Mouse (Mus musculus): ENCODE results near the gene Jmjd7. TPM values are rescaled to one million over a fixed set of nuclear protein-coding genes. Genes with fewer than 3 reads are reported as not detected.

The Jmjd7 gene
- 15.0 and 17.2 TPM in 2 replicates for polyA plus RNA-seq (2015; fragmentation: Nextera tagmentation; extraction: Ambion mirVana)

DNA sequence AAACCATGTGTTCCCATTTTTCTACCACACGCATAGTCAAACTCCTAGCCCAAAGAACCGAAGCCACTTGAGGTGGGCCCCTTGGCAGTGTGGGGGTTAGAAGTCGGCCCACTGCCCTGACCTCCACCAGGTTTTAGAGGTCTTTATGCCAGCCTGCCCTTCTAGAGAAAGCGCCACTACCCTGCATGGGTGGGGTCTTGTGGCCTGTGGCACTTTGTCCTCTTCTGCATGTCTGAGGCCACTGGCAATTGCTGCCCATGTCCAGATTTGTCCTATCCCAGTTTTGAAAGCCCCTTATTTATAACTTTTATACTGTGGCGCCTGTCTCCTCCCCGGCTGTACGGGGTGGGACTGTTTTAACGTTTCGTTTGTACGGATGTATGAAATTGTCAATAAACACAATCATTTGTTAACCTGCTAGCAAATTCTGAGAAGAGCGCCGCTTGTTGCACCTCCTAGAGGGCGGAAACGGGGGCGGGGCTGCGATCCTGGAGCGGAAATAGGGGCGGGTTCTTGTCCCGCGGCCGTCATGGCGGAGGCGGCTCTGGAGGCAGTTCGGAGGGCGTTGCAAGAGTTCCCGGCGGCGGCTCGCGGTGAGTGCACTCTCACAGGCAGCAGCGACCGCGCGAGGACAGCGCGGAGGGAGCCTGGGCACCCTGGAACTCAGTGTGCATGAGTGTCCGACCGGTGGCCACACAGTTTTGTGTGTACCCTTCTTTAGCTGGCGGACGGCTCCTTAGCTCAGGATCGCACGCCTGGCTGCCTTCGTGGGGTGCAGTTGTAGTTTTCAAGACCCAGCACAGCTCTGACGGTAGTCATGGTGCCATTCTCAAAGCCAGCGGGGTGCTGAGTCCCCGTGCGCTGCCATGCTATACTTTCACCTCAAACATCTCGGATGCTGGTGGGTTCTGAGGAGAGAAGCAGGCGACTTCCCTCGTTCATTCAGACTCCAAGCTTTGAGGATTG lies at the start of gene Jmjd7, which contains the start of gene Gm28042:
Gene Jmjd7, plus strand, starts transcription at position 500 of the 966 bp plus-strand sequence.
Gene Gm28042, plus strand, starts transcription at position 510 of the 966 bp plus-strand sequence.
- peak within 1 kb of the TSS; percentile 77 for H3K4me3 ChIP-seq (replicated peaks)
- no peaks in the 10 kb centered on the region for H3K9me3 ChIP-seq
- peaks cover 9% of the 10 kb centered on the region for H3K4me1 ChIP-seq
- peak within 1 kb of the TSS; percentile 72 for H3K4me2 ChIP-seq
- 4% methylated on average over 50 of the region's 50 CpGs for WGBS
- peak; percentile 86 for ATAC-seq (ENCODE audit: insufficient read depth, low FRiP score, low read depth)
- peak within 1 kb of the TSS; percentile 91 for H3K27ac ChIP-seq
- H3K9ac ChIP-seq = peak within 1 kb of the TSS; percentile 83
- H3K27me3 ChIP-seq (replicated peaks) = no peaks in the 10 kb centered on the region
- peaks cover 24% of the 10 kb centered on the region; the same call in 1 of the 2 replicates for H3K36me3 ChIP-seq

GRCm38 (mm10) chr2:119980343-119980986 lies 46.8 kb upstream of the Jmjd7 start:
- 85% methylated on average over 7 of the region's 7 CpGs for WGBS
- H3K27ac ChIP-seq = no peak overlapping the region
- no peak for ATAC-seq (ENCODE audit: insufficient read depth, low FRiP score, low read depth)
- H3K9me3 ChIP-seq = no peaks in the 10 kb centered on the region
- H3K36me3 ChIP-seq = no peaks in the 10 kb centered on the region
- no peak overlapping the region for H3K4me2 ChIP-seq
- H3K4me1 ChIP-seq = no peaks in the 10 kb centered on the region
- no peaks in the 10 kb centered on the region for H3K27me3 ChIP-seq (replicated peaks)
- no peak overlapping the region for H3K9ac ChIP-seq
- H3K4me3 ChIP-seq (replicated peaks) = no peak overlapping the region

GRCm38 (mm10) chr2:119981631-119982030 lies 45.7 kb upstream of the Jmjd7 start:
- H3K4me3 ChIP-seq (replicated peaks) = no peak overlapping the region
- no peak for ATAC-seq (ENCODE audit: insufficient read depth, low FRiP score, low read depth)
- WGBS = 87% methylated on average over 2 of the region's 2 CpGs

GRCm38 (mm10) chr2:119985871-119986270 lies 41.4 kb upstream of the Jmjd7 start:
- no peak for ATAC-seq (ENCODE audit: insufficient read depth, low FRiP score, low read depth)
- H3K4me1 ChIP-seq = no peaks in the 10 kb centered on the region
- WGBS = 73% methylated on average over 8 of the region's 8 CpGs
- H3K27me3 ChIP-seq (replicated peaks) = no peaks in the 10 kb centered on the region
- H3K4me2 ChIP-seq = no peak overlapping the region
- H3K4me3 ChIP-seq (replicated peaks) = no peak overlapping the region
- no peaks in the 10 kb centered on the region for H3K36me3 ChIP-seq
- H3K27ac ChIP-seq = no peak overlapping the region
- H3K9me3 ChIP-seq = no peaks in the 10 kb centered on the region
- H3K9ac ChIP-seq = no peak overlapping the region

More at GRCm38 (mm10) chr2:119981631-119982030, 45.7 kb upstream of the Jmjd7 start:
- Histone ChIP-seq H3K9ac (no peak overlapping the region), H3K36me3 (no peaks in the 10 kb centered on the region), H3K4me1 (no peaks in the 10 kb centered on the region), H3K9me3 (no peaks in the 10 kb centered on the region), H3K27ac (no peak overlapping the region), H3K4me2 (no peak overlapping the region), H3K27me3 (replicated peaks) (no peaks in the 10 kb centered on the region)

- 63% methylated on average over 6 of the region's 6 CpGs for WGBS
- no peak overlapping the region for H3K4me3 ChIP-seq (replicated peaks)
Measured at GRCm38 (mm10) chr2:119986369-119986768, 40.9 kb upstream of the Jmjd7 start.

GRCm38 (mm10) chr2:119987441-119987840 lies 39.8 kb upstream of the Jmjd7 start:
- H3K9me3 ChIP-seq = no peaks in the 10 kb centered on the region
- H3K27me3 ChIP-seq (replicated peaks) = no peaks in the 10 kb centered on the region
- WGBS = 88% methylated on average over 2 of the region's 2 CpGs
- no peak overlapping the region for H3K4me3 ChIP-seq (replicated peaks)
- no peak overlapping the region for H3K27ac ChIP-seq
- ATAC-seq (ENCODE audit: insufficient read depth, low FRiP score, low read depth) = no peak
- no peaks in the 10 kb centered on the region for H3K36me3 ChIP-seq
- no peaks in the 10 kb centered on the region for H3K4me1 ChIP-seq
- H3K9ac ChIP-seq = no peak overlapping the region
- no peak overlapping the region for H3K4me2 ChIP-seq

More at GRCm38 (mm10) chr2:119986369-119986768, 40.9 kb upstream of the Jmjd7 start:
- Histone ChIP-seq H3K4me2 (no peak overlapping the region), H3K27ac (no peak overlapping the region), H3K9ac (no peak overlapping the region), H3K9me3 (no peaks in the 10 kb centered on the region), H3K27me3 (replicated peaks) (no peaks in the 10 kb centered on the region), H3K4me1 (no peaks in the 10 kb centered on the region), H3K36me3 (no peaks in the 10 kb centered on the region)
- ATAC-seq (ENCODE audit: insufficient read depth, low FRiP score, low read depth) = no peak

- no peaks in the 10 kb centered on the region for H3K27me3 ChIP-seq (replicated peaks)
- H3K4me3 ChIP-seq (replicated peaks) = no peak overlapping the region
- H3K36me3 ChIP-seq = no peaks in the 10 kb centered on the region
- no peaks in the 10 kb centered on the region for H3K9me3 ChIP-seq
- 85% methylated on average over 4 of the region's 4 CpGs for WGBS
- ATAC-seq (ENCODE audit: insufficient read depth, low FRiP score, low read depth) = no peak
- no peak overlapping the region for H3K9ac ChIP-seq
- H3K27ac ChIP-seq = no peak overlapping the region
- no peaks in the 10 kb centered on the region for H3K4me1 ChIP-seq
- no peak overlapping the region for H3K4me2 ChIP-seq
Measured at GRCm38 (mm10) chr2:119988952-119989351, 38.3 kb upstream of the Jmjd7 start.

DNA sequence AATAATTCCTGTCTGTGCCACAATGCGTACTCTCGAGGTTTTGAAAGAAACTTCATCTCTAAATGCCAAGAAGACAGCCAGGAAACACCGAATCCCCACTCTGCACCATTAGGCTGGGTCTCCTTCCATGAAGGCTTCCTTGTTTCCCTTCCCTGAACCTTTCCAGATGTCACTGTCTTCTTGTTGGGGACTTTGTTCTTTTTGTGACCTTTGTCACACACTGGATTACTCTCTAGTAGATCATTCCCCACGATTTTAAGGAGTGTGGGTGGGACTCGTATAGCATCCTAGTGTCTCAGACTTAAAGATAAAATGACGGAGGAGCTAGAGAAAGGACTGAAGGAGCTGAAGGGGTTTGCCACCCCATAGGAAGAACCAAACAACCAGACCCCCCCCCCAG lies 36.4 kb upstream of the Jmjd7 start:
- H3K9ac ChIP-seq = no peak overlapping the region
- ATAC-seq (ENCODE audit: insufficient read depth, low FRiP score, low read depth) = no peak

DNA sequence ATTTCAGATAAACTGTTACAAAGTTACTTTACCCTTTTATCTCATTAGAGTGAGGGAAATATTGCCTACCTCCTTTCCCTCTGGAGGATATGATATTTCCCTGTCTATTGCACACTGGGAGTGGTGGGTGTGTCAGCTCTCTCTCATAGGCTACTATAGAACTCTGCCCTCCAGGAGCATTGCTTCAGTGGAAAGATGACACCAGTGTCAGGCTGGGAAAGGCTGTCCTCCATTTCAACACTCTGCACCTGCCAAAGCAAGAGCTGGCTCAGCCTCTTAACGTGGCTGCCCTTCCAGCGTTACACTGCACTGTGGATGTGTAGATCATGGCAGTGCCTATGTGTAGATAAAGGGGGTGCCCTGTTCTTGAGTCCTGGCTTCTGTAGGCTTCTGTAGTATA lies 34.9 kb upstream of the Jmjd7 start:
- ATAC-seq (ENCODE audit: insufficient read depth, low FRiP score, low read depth) = no peak

More for the DNA sequence above, 36.4 kb upstream of the Jmjd7 start:
- Histone ChIP-seq H3K27ac (no peak overlapping the region), H3K36me3 (no peaks in the 10 kb centered on the region), H3K27me3 (replicated peaks) (no peaks in the 10 kb centered on the region), H3K4me2 (no peak overlapping the region), H3K9me3 (no peaks in the 10 kb centered on the region), H3K4me1 (0 out of 2 replicates have a peak, but pooled peaks cover 8% of the 10 kb centered on the region), H3K4me3 (replicated peaks) (no peak overlapping the region)
- 73% methylated on average over 6 of the region's 6 CpGs for WGBS

GRCm38 (mm10) chr2:119993515-119993914 lies 33.8 kb upstream of the Jmjd7 start:
- Histone ChIP-seq H3K36me3 (no peaks in the 10 kb centered on the region), H3K4me3 (replicated peaks) (no peak overlapping the region), H3K27ac (no peak overlapping the region), H3K4me1 (0 out of 2 replicates have a peak, but pooled peaks cover 11% of the 10 kb centered on the region), H3K9me3 (no peaks in the 10 kb centered on the region), H3K27me3 (replicated peaks) (no peaks in the 10 kb centered on the region), H3K4me2 (no peak overlapping the region), H3K9ac (no peak overlapping the region)
- ATAC-seq (ENCODE audit: insufficient read depth, low FRiP score, low read depth) = no peak
- WGBS = 50% methylated on average over 2 of the region's 2 CpGs

More for the DNA sequence above, 34.9 kb upstream of the Jmjd7 start:
- no peaks in the 10 kb centered on the region for H3K9me3 ChIP-seq
- 0 out of 2 replicates have a peak, but pooled peaks cover 11% of the 10 kb centered on the region for H3K4me1 ChIP-seq
- H3K9ac ChIP-seq = no peak overlapping the region
- no peaks in the 10 kb centered on the region for H3K36me3 ChIP-seq
- H3K4me3 ChIP-seq (replicated peaks) = no peak overlapping the region
- WGBS = 65% methylated on average over 2 of the region's 2 CpGs
- no peaks in the 10 kb centered on the region for H3K27me3 ChIP-seq (replicated peaks)
- H3K4me2 ChIP-seq = no peak overlapping the region
- no peak overlapping the region for H3K27ac ChIP-seq

DNA sequence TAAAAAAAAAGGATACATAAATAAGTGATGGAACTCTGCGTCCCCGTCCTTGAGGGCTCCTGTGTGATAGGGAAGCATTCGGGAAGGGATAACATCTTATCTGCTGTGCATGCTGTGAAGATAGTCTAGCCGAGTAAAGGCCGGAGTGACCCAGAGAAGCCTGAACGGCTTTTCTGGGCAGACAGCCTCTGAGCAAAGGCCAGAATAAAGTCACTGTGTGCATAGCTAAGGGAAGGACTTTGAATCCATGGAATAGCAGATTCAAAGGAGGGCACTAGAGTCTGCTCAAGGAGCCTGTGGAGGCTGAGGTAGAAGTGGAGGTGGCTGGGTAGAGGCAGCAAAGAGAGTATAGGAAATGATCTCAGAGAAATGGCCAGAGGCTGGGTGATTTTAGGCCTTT lies 32.4 kb upstream of the Jmjd7 start:
- WGBS = 78% methylated on average over 6 of the region's 6 CpGs
- ATAC-seq (ENCODE audit: insufficient read depth, low FRiP score, low read depth) = no peak
- Histone ChIP-seq H3K36me3 (no peaks in the 10 kb centered on the region), H3K4me2 (no peak overlapping the region), H3K4me1 (0 out of 2 replicates have a peak, but pooled peaks cover 11% of the 10 kb centered on the region), H3K27ac (peak overlapping the region; percentile 83), H3K27me3 (replicated peaks) (no peaks in the 10 kb centered on the region), H3K9ac (no peak overlapping the region), H3K4me3 (replicated peaks) (no peak overlapping the region), H3K9me3 (no peaks in the 10 kb centered on the region)
